Mouse (Mus musculus) intestine, embryonic 15.5 days (tissue): ENCODE measurements around the gene Gm20388. TPM values are rescaled to one million over a fixed set of nuclear protein-coding genes. Genes with fewer than 3 reads are reported as not detected.
A peak's percentile ranks its signal among the peaks of the same experiment; 100 is the strongest.

Source experiments
- ATAC-seq: fragments of 200-750 bp; cut with Nextera tagmentation; 2 replicates; pipeline ENCODE4 v1.8.0; 2017; ENCODE audit warnings: moderate TSS enrichment, moderate library complexity
- H3K27ac ChIP-seq: fragments of 300-500 bp; sonication (generic); 2 replicates; pipeline ENCODE4 v1.5.1; 2015; ENCODE audit warnings: mild to moderate bottlenecking, inconsistent platforms
- H3K27me3 ChIP-seq: fragments of 300-500 bp; sonication (generic); replicated peaks from 2 replicates; pipeline ENCODE4 v1.6.1; 2015; ENCODE audit warnings: inconsistent platforms
- H3K36me3 ChIP-seq: fragments of 300-500 bp; sonication (generic); 2 replicates; pipeline ENCODE4 v1.6.1; 2015; ENCODE audit warnings: inconsistent platforms
- H3K4me1 ChIP-seq: fragments of 300-500 bp; sonication (generic); replicated peaks from 2 replicates; pipeline ENCODE4 v1.6.1; 2015; ENCODE audit warnings: inconsistent platforms
- H3K4me2 ChIP-seq: fragments of 300-500 bp; sonication (generic); replicated peaks from 2 replicates; pipeline ENCODE4 v1.6.1; 2015; ENCODE audit warnings: mild to moderate bottlenecking, inconsistent platforms
- H3K4me3 ChIP-seq: fragments of 300-500 bp; sonication (generic); replicated peaks from 2 replicates; pipeline ENCODE4 v1.5.1; 2015; ENCODE audit warnings: inconsistent platforms
- H3K9ac ChIP-seq: fragments of 300-500 bp; sonication (generic); 2 replicates; pipeline ENCODE4 v1.6.1; 2015; ENCODE audit warnings: inconsistent platforms
- H3K9me3 ChIP-seq: fragments of 300-500 bp; sonication (generic); 2 replicates; pipeline ENCODE4 v1.6.1; 2016; ENCODE audit warnings: inconsistent platforms
- WGBS: fragments of 180-500 bp; shearing (Covaris S2); methylation state at CpG from one replicate; pipeline ENCODE4 v1.1.7; 2015; 5-methylcytosine and 5-hydroxymethylcytosine counted together
- polyA plus RNA-seq: library from polyadenylated mRNA; unstranded; fragments of >200 nt; fragmentation: Nextera tagmentation; extraction: Ambion mirVana; gene quantifications from 2 replicates; pipeline ENCODE4 v1.2.1, GENCODE M21; 2015

Gm20388 gene
- 3.0 TPM in 1 of 2 replicates, not detected in the other for polyA plus RNA-seq

GRCm38 (mm10) chr8:119910547-119911257 lies at the start of gene Gm20388:
Gene Gm20388, plus strand, starts transcription at chr8:119910841.
- H3K9ac ChIP-seq, result peak within 1 kb of the TSS; percentile 97

GRCm38 (mm10) chr8:119861706-119862389 lies 48.8 kb upstream of the Gm20388 start, which contains the start of gene Klhl36:
Gene Klhl36, plus strand, starts transcription at chr8:119862266.
- H3K36me3 ChIP-seq, result 0 out of 2 replicates have a peak, but pooled peaks cover 2% of the 10 kb centered on the region
- H3K4me2 ChIP-seq, result peak within 1 kb of the TSS; percentile 82
- WGBS, result under 1% methylated on average over 35 of the region's 35 CpGs
- ATAC-seq, result peak; percentile 99
- no peaks in the 10 kb centered on the region for H3K9me3 ChIP-seq
- H3K27ac ChIP-seq, result peak within 1 kb of the TSS; percentile 69
- 0 out of 2 replicates have a peak, but pooled peaks cover 13% of the 10 kb centered on the region for H3K4me1 ChIP-seq
- H3K27me3 ChIP-seq, result no peaks in the 10 kb centered on the region
- peak within 1 kb of the TSS; percentile 66 for H3K9ac ChIP-seq
- H3K4me3 ChIP-seq, result peak within 1 kb of the TSS; percentile 78

More at GRCm38 (mm10) chr8:119910547-119911257, at the start of gene Gm20388:
- H3K9me3 ChIP-seq, result no peaks in the 10 kb centered on the region
- H3K4me2 ChIP-seq, result peak within 1 kb of the TSS; percentile 95
- H3K4me1 ChIP-seq, result peaks cover 31% of the 10 kb centered on the region
- peak; percentile 96 for ATAC-seq
- H3K4me3 ChIP-seq, result peak within 1 kb of the TSS; percentile 81
- WGBS, result under 1% methylated on average over 80 of the region's 97 CpGs
- peak within 1 kb of the TSS; percentile 93 for H3K27ac ChIP-seq
- H3K36me3 ChIP-seq, result no peaks in the 10 kb centered on the region
- no peaks in the 10 kb centered on the region for H3K27me3 ChIP-seq

GRCm38 (mm10) chr8:119862390-119862734 lies 48.3 kb upstream of the Gm20388 start:
- 1% methylated on average over 19 of the region's 19 CpGs for WGBS
- H3K9me3 ChIP-seq, result no peaks in the 10 kb centered on the region
- ATAC-seq, result no peak; the same call in 1 of the 2 replicates

GRCm38 (mm10) chr8:119862749-119863148 lies 47.9 kb upstream of the Gm20388 start:
- 18% methylated on average over 6 of the region's 6 CpGs for WGBS
- peak; percentile 20; the same call in 1 of the 2 replicates for ATAC-seq
- peak overlapping the region; percentile 78 for H3K4me3 ChIP-seq
- peak overlapping the region; percentile 66 for H3K9ac ChIP-seq
- peak overlapping the region; percentile 69; the same call in 1 of the 2 replicates for H3K27ac ChIP-seq
- H3K27me3 ChIP-seq, result no peaks in the 10 kb centered on the region
- 0 out of 2 replicates have a peak, but pooled peaks cover 2% of the 10 kb centered on the region for H3K36me3 ChIP-seq
- peak overlapping the region; percentile 82 for H3K4me2 ChIP-seq
- H3K9me3 ChIP-seq, result no peaks in the 10 kb centered on the region
- 0 out of 2 replicates have a peak, but pooled peaks cover 13% of the 10 kb centered on the region for H3K4me1 ChIP-seq

More at GRCm38 (mm10) chr8:119862390-119862734, 48.3 kb upstream of the Gm20388 start:
- Histone ChIP-seq H3K4me2 (peak overlapping the region; percentile 82), H3K4me3 (peak overlapping the region; percentile 78), H3K36me3 (0 out of 2 replicates have a peak, but pooled peaks cover 2% of the 10 kb centered on the region), H3K9ac (peak overlapping the region; percentile 66), H3K4me1 (0 out of 2 replicates have a peak, but pooled peaks cover 13% of the 10 kb centered on the region), H3K27ac (peak overlapping the region; percentile 69), H3K27me3 (no peaks in the 10 kb centered on the region)

GRCm38 (mm10) chr8:119869616-119870015 lies 41.0 kb upstream of the Gm20388 start:
- Histone ChIP-seq H3K4me2 (no peak overlapping the region), H3K9ac (no peak overlapping the region), H3K4me1 (no peaks in the 10 kb centered on the region), H3K27me3 (no peaks in the 10 kb centered on the region), H3K27ac (no peak overlapping the region), H3K36me3 (peaks cover 25% of the 10 kb centered on the region), H3K4me3 (no peak overlapping the region), H3K9me3 (no peaks in the 10 kb centered on the region)
- ATAC-seq, result no peak
- 76% methylated on average over 20 of the region's 20 CpGs for WGBS

GRCm38 (mm10) chr8:119873181-119873580 lies 37.5 kb upstream of the Gm20388 start:
- 97% methylated on average over 1 of the region's 1 CpGs for WGBS
- Histone ChIP-seq H3K4me2 (no peak overlapping the region), H3K36me3 (peaks cover 26% of the 10 kb centered on the region), H3K4me1 (no peaks in the 10 kb centered on the region), H3K4me3 (no peak overlapping the region), H3K27me3 (no peaks in the 10 kb centered on the region), H3K27ac (no peak overlapping the region), H3K9ac (no peak overlapping the region), H3K9me3 (no peaks in the 10 kb centered on the region)
- ATAC-seq, result peak; percentile 51; the same call in 1 of the 2 replicates

GRCm38 (mm10) chr8:119881301-119881700 lies 29.3 kb upstream of the Gm20388 start:
- Histone ChIP-seq H3K4me1 (peaks cover 13% of the 10 kb centered on the region), H3K4me2 (no peak overlapping the region), H3K27me3 (no peaks in the 10 kb centered on the region), H3K27ac (no peak overlapping the region), H3K9ac (no peak overlapping the region), H3K9me3 (no peaks in the 10 kb centered on the region), H3K36me3 (peaks cover 3% of the 10 kb centered on the region; the same call in 1 of the 2 replicates), H3K4me3 (no peak overlapping the region)
- ATAC-seq, result no peak
- 77% methylated on average over 6 of the region's 6 CpGs for WGBS

- Histone ChIP-seq H3K4me1 (peaks cover 13% of the 10 kb centered on the region), H3K9ac (no peak overlapping the region), H3K4me3 (no peak overlapping the region), H3K27ac (no peak overlapping the region), H3K36me3 (no peaks in the 10 kb centered on the region), H3K4me2 (no peak overlapping the region), H3K27me3 (no peaks in the 10 kb centered on the region), H3K9me3 (no peaks in the 10 kb centered on the region)
- WGBS, result 83% methylated on average over 8 of the region's 8 CpGs
- ATAC-seq, result no peak
These were observed 28.7 kb upstream of the Gm20388 start for GRCm38 (mm10) chr8:119881917-119882316.

GRCm38 (mm10) chr8:119883281-119883680 lies 27.4 kb upstream of the Gm20388 start:
- Histone ChIP-seq H3K4me2 (no peak overlapping the region), H3K27ac (no peak overlapping the region), H3K4me3 (no peak overlapping the region), H3K9me3 (no peaks in the 10 kb centered on the region), H3K27me3 (no peaks in the 10 kb centered on the region), H3K9ac (no peak overlapping the region), H3K4me1 (peaks cover 13% of the 10 kb centered on the region), H3K36me3 (no peaks in the 10 kb centered on the region)
- ATAC-seq, result no peak
- 91% methylated on average over 7 of the region's 7 CpGs for WGBS

GRCm38 (mm10) chr8:119885612-119886011 lies 25.0 kb upstream of the Gm20388 start:
- Histone ChIP-seq H3K36me3 (no peaks in the 10 kb centered on the region), H3K27me3 (no peaks in the 10 kb centered on the region), H3K9ac (no peak overlapping the region), H3K4me2 (no peak overlapping the region), H3K9me3 (no peaks in the 10 kb centered on the region), H3K4me3 (no peak overlapping the region), H3K4me1 (peaks cover 13% of the 10 kb centered on the region), H3K27ac (0 out of 2 replicates have a peak overlapping the region, but pooled peaks have one; percentile 14)
- peak; percentile 86 for ATAC-seq
- WGBS, result 24% methylated on average over 3 of the region's 3 CpGs

- no peak overlapping the region for H3K27ac ChIP-seq
- H3K27me3 ChIP-seq, result no peaks in the 10 kb centered on the region
- H3K36me3 ChIP-seq, result no peaks in the 10 kb centered on the region
- 85% methylated on average over 3 of the region's 3 CpGs for WGBS
- H3K9ac ChIP-seq, result no peak overlapping the region
- H3K4me2 ChIP-seq, result no peak overlapping the region
- peaks cover 13% of the 10 kb centered on the region for H3K4me1 ChIP-seq
- ATAC-seq, result no peak
- no peak overlapping the region for H3K4me3 ChIP-seq
- H3K9me3 ChIP-seq, result no peaks in the 10 kb centered on the region
These were observed 23.5 kb upstream of the Gm20388 start for GRCm38 (mm10) chr8:119887130-119887529.

- H3K27me3 ChIP-seq, result no peaks in the 10 kb centered on the region
- 74% methylated on average over 4 of the region's 4 CpGs for WGBS
- H3K4me2 ChIP-seq, result no peak overlapping the region
- H3K4me1 ChIP-seq, result peaks cover 13% of the 10 kb centered on the region
- no peak for ATAC-seq
- H3K36me3 ChIP-seq, result no peaks in the 10 kb centered on the region
- no peak overlapping the region for H3K4me3 ChIP-seq
- H3K9me3 ChIP-seq, result no peaks in the 10 kb centered on the region
- no peak overlapping the region for H3K27ac ChIP-seq
- H3K9ac ChIP-seq, result no peak overlapping the region
These were observed 22.6 kb upstream of the Gm20388 start for GRCm38 (mm10) chr8:119888012-119888411.
